In genomic region chr10:12489551-12490177, GRCm38 (mm10) we compare ENCODE assay signal across 14 mouse cellular contexts.
A peak's percentile ranks its signal among the peaks of the same experiment; 100 is the strongest.
DNase-seq lines count a peak whose midpoint lies in the region; ATAC-seq and TF ChIP-seq lines count a peak whose summit lies in the region.
"Had no signal": no experiment of that assay in that cellular context is flagged by ENCODE, and none has a peak within 500 bp of the region (broad histone marks: within the 10 kb centered on the region; RNA-seq: fewer than 3 reads in every experiment).

No protein-coding gene starts in this region.

- no peak overlapping the region for H3K27ac ChIP-seq in midbrain, embryonic 11.5 days (ENCODE audit: low read depth, low read length)
- H3K27ac ChIP-seq: liver, embryonic 15.5 days; neural tube, embryonic 13.5 days had no signal

- no peak overlapping the region for H3K9ac ChIP-seq in midbrain, embryonic 11.5 days (ENCODE audit: low read length)
- H3K9ac ChIP-seq: heart, embryonic 12.5 days; liver, embryonic 15.5 days; neural tube, embryonic 13.5 days had no signal

- no peaks in the 10 kb centered on the region for H3K9me3 ChIP-seq in megakaryocyte, embryonic 14.5 days
- no peaks in the 10 kb centered on the region for H3K9me3 ChIP-seq in midbrain, embryonic 11.5 days (ENCODE audit: control insufficient read depth, low read length)
- H3K9me3 ChIP-seq: heart, embryonic 12.5 days; liver, embryonic 15.5 days; neural tube, embryonic 13.5 days had no signal

- no peak for TF ChIP-seq POLR2A in brain, embryonic 14.5 days (IDR thresholded peaks at IDR 0.05; ENCODE audit: borderline replicate concordance, extremely low read depth, insufficient read depth, insufficient read length, poor library complexity, severe bottlenecking)

- DNase-seq in adrenal gland, adult 2 months: peak; percentile 7
- DNase-seq in adrenal gland, adult 8-10 months: no peak
- peak; percentile 68 for DNase-seq in brain, embryonic 14.5 days (ENCODE audit: low read depth)
- peak; percentile 86 for DNase-seq in midbrain, embryonic 11.5 days (ENCODE audit: low spot score, missing footprints)
- no peak for DNase-seq in adrenal gland, postnatal 14 days
- DNase-seq in lung, postnatal 10 days: no peak
- DNase-seq: adrenal gland, postnatal 36 days; lung, postnatal 4 days; thymus, adult 18-20 months had no signal

- H3K4me3 ChIP-seq in megakaryocyte, embryonic 14.5 days (replicated peaks): peak overlapping the region; percentile 38
- H3K4me3 ChIP-seq in midbrain, embryonic 11.5 days (ENCODE audit: low read depth, low read length): no peak overlapping the region
- H3K4me3 ChIP-seq: heart, embryonic 12.5 days; liver, embryonic 15.5 days; neural tube, embryonic 13.5 days had no signal

- no peak for ATAC-seq in megakaryocyte, adult 5-6 weeks (ENCODE audit: poor library complexity, severe bottlenecking)
- peak; percentile 68; the same call in 1 of the 2 replicates for ATAC-seq in midbrain, embryonic 11.5 days (ENCODE audit: low FRiP score)

- no peak for TF ChIP-seq CTCF in brain, embryonic 14.5 days (IDR thresholded peaks at IDR 0.05; ENCODE audit: borderline replicate concordance, extremely low read depth, insufficient read depth, insufficient read length)

- peaks cover 58% of the 10 kb centered on the region for H3K4me1 ChIP-seq in megakaryocyte, embryonic 14.5 days
- H3K4me1 ChIP-seq in midbrain, embryonic 11.5 days (ENCODE audit: control insufficient read depth, insufficient read depth, low read length): peaks cover 8% of the 10 kb centered on the region
- H3K4me1 ChIP-seq: liver, embryonic 15.5 days had no signal

- no peak overlapping the region for H3K4me2 ChIP-seq in midbrain, embryonic 11.5 days
- H3K4me2 ChIP-seq: heart, embryonic 12.5 days; liver, embryonic 15.5 days; neural tube, embryonic 13.5 days had no signal

- no peaks in the 10 kb centered on the region for H3K27me3 ChIP-seq in megakaryocyte, embryonic 14.5 days (replicated peaks)
- H3K27me3 ChIP-seq in midbrain, embryonic 11.5 days (ENCODE audit: control insufficient read depth, insufficient read depth, low read length): no peaks in the 10 kb centered on the region
- H3K27me3 ChIP-seq: heart, embryonic 12.5 days; liver, embryonic 15.5 days; neural tube, embryonic 13.5 days had no signal

- 37% methylated on average over 4 of the region's 4 CpGs for WGBS in midbrain, embryonic 11.5 days

- peaks cover 92% of the 10 kb centered on the region for H3K36me3 ChIP-seq in megakaryocyte, embryonic 14.5 days (replicated peaks; ENCODE audit: low read length)
- H3K36me3 ChIP-seq in midbrain, embryonic 11.5 days (ENCODE audit: control insufficient read depth, insufficient read depth, low read length): no peaks in the 10 kb centered on the region
- H3K36me3 ChIP-seq: heart, embryonic 12.5 days; liver, embryonic 15.5 days; neural tube, embryonic 13.5 days had no signal

Comparison
In these comparisons a context has a peak if more than half of its experiments do, and no peak if none do; other contexts are left out.
1. DNase-seq: peak in adrenal gland, adult 2 months (single experiment), brain, embryonic 14.5 days (single experiment) and midbrain, embryonic 11.5 days (single experiment); none in adrenal gland, adult 8-10 months (single experiment), adrenal gland, postnatal 14 days (single experiment) and lung, postnatal 10 days (single experiment).